Mouse (Mus musculus) NIH3T3 (cell line): ENCODE measurements around the gene Cd52.
"Not testable (repeated sequence)": the region's sequence is repeated elsewhere in the genome, so short reads cannot be mapped to it uniquely, and the experiment has no call there.

Experiments used
- DNase-seq: peaks from one replicate; pipeline ENCODE4 v3.0.0-alpha.2; 2012; ENCODE audit warnings: low read depth

The Cd52 gene

GRCm38 (mm10) chr4:134094923-134095547 is at the start of gene Cd52:
Gene Cd52, minus strand, starts transcription at chr4:134095082.
- DNase-seq = no peak

GRCm38 (mm10) chr4:134144297-134144696 is 49.4 kb upstream of the Cd52 start:
- DNase-seq = not testable (repeated sequence)

GRCm38 (mm10) chr4:134138857-134139256 is 44.0 kb upstream of the Cd52 start:
- DNase-seq = peak; percentile 36

GRCm38 (mm10) chr4:134136280-134136926 is 41.5 kb upstream of the Cd52 start:
- DNase-seq = peak; percentile 48

GRCm38 (mm10) chr4:134132519-134133095 is 37.7 kb upstream of the Cd52 start:
- peak; percentile 82 for DNase-seq

GRCm38 (mm10) chr4:134132117-134132516 is 37.2 kb upstream of the Cd52 start:
- peak; percentile 31 for DNase-seq

GRCm38 (mm10) chr4:134129482-134129881 is 34.6 kb upstream of the Cd52 start:
- no peak for DNase-seq

GRCm38 (mm10) chr4:134128983-134129362 is 34.1 kb upstream of the Cd52 start:
- DNase-seq = no peak

GRCm38 (mm10) chr4:134128221-134128982 is 33.5 kb upstream of the Cd52 start, which contains the start of gene Sh3bgrl3:
Gene Sh3bgrl3, minus strand, starts transcription at chr4:134128789.
- peak; percentile 88 for DNase-seq

- peak; percentile 21 for DNase-seq
Measured at GRCm38 (mm10) chr4:134127793-134128192, 32.9 kb upstream of the Cd52 start.

- DNase-seq = peak; percentile 58
Measured at GRCm38 (mm10) chr4:134127121-134127455, 32.2 kb upstream of the Cd52 start.

GRCm38 (mm10) chr4:134126300-134127120 is 31.6 kb upstream of the Cd52 start:
- no peak for DNase-seq

GRCm38 (mm10) chr4:134125383-134126060 is 30.6 kb upstream of the Cd52 start:
- DNase-seq = no peak

GRCm38 (mm10) chr4:134123680-134124551 is 29.0 kb upstream of the Cd52 start:
- DNase-seq = peak; percentile 61

GRCm38 (mm10) chr4:134123147-134123546 is 28.3 kb upstream of the Cd52 start:
- DNase-seq = no peak

- peak; percentile 32 for DNase-seq
Measured at GRCm38 (mm10) chr4:134122281-134122680, 27.4 kb upstream of the Cd52 start.

- no peak for DNase-seq
Measured at GRCm38 (mm10) chr4:134121571-134121970, 26.7 kb upstream of the Cd52 start.

GRCm38 (mm10) chr4:134120916-134121315 is 26.0 kb upstream of the Cd52 start:
- DNase-seq = no peak

GRCm38 (mm10) chr4:134120192-134120805 is 25.4 kb upstream of the Cd52 start:
- no peak for DNase-seq

- DNase-seq = peak; percentile 66
Measured at GRCm38 (mm10) chr4:134119644-134120043, 24.8 kb upstream of the Cd52 start.
